ENCODE assay signal across 13 mouse cellular contexts in genomic region chr2:31086543-31086942, GRCm38 (mm10). TPM values are rescaled to one million over a fixed set of nuclear protein-coding genes. Genes with fewer than 3 reads are reported as not detected.
DNase-seq lines count a peak whose midpoint lies in the region; ATAC-seq and TF ChIP-seq lines count a peak whose summit lies in the region.
"Had no signal": no experiment of that assay in that cellular context is flagged by ENCODE, and none has a peak within 500 bp of the region (broad histone marks: within the 10 kb centered on the region; RNA-seq: fewer than 3 reads in every experiment).

No protein-coding gene starts in this region.

- DNase-seq in cerebellum, postnatal 25 days = peak; percentile 58 to 63
- no peak for DNase-seq in cerebellum, adult 18-20 months
- DNase-seq in kidney, adult 2 months = peak; percentile 38
- DNase-seq in kidney, adult 8-10 months = no peak
- peak; percentile 55 for DNase-seq in kidney, postnatal 10 days
- no peak for DNase-seq in left cerebral cortex, postnatal 25 days (ENCODE audit: low spot score in 2 of 2)
- DNase-seq: forebrain, postnatal 0 days; layer of hippocampus, adult 9-11 months; lung, postnatal 4 days; thymus, postnatal 36 days had no signal

- H3K27me3 ChIP-seq in kidney, adult 2 months (replicated peaks; ENCODE audit: control insufficient read depth, insufficient read depth, low read length) = no peaks in the 10 kb centered on the region
- no peaks in the 10 kb centered on the region for H3K27me3 ChIP-seq in E14TG2a.4 (ENCODE audit: insufficient read depth, low read length)
- H3K27me3 ChIP-seq: embryonic facial prominence, embryonic 15.5 days had no signal

- TF ChIP-seq CTCF in kidney, adult 2 months (conservative IDR thresholded peaks at IDR 0.05; ENCODE audit: insufficient read depth, insufficient read length, low read depth, low read length) = no peak
- TF ChIP-seq CTCF in E14TG2a.4 (conservative IDR thresholded peaks at IDR 0.05; ENCODE audit: low read length) = no peak

- intact Hi-C loops in left cerebral cortex, postnatal 25 days (cut with DNase I) = no loop called here

- no peaks in the 10 kb centered on the region for H3K36me3 ChIP-seq in kidney, adult 2 months (ENCODE audit: control insufficient read depth, insufficient read depth, low read length)
- H3K36me3 ChIP-seq in E14TG2a.4 (ENCODE audit: insufficient read depth, low read length) = peaks cover 65% of the 10 kb centered on the region

- no peak for TF ChIP-seq POLR2A in kidney, adult 2 months (IDR thresholded peaks at IDR 0.05; ENCODE audit: low read depth, low read length)

- peak overlapping the region; percentile 62 for H3K27ac ChIP-seq in kidney, adult 2 months (ENCODE audit: insufficient read depth, low read depth, low read length)

- H3K4me1 ChIP-seq in kidney, adult 2 months (ENCODE audit: control insufficient read depth, insufficient read depth, low read length) = peaks cover 10% of the 10 kb centered on the region; the same call in 1 of the 2 replicates
- H3K4me1 ChIP-seq in E14TG2a.4 (replicated peaks; ENCODE audit: low read depth, low read length) = peaks cover 97% of the 10 kb centered on the region

- no peak overlapping the region for H3K4me3 ChIP-seq in kidney, adult 2 months (ENCODE audit: insufficient read depth, low read depth, low read length)
- H3K4me3 ChIP-seq in E14TG2a.4 (replicated peaks; ENCODE audit: low read length) = peak overlapping the region; percentile 53
- H3K4me3 ChIP-seq: embryonic facial prominence, embryonic 15.5 days had no signal

- no peaks in the 10 kb centered on the region for H3K9me3 ChIP-seq in E14TG2a.4 (ENCODE audit: low read length)

- no peak for ATAC-seq in activated CD4-positive, CD25-positive, alpha-beta regulatory T cell, adult 4 months
- ATAC-seq: forebrain, postnatal 0 days had no signal

RNA-seq across cellular contexts. Expression of gene Fnbp1, which starts 55.3 kb away (rescaled TPM):
- 21.1 and 23.9 TPM in 2 replicates for polyA plus RNA-seq in kidney, adult 2 months (2012; rRNA removed)
- 100 to 1,000 TPM in 1 of 2 experiments, 10 to 100 TPM in 1; 99.6 to 101 TPM for polyA plus RNA-seq in activated CD4-positive, CD25-positive, alpha-beta regulatory T cell, adult 4 months (2017; shearing (Covaris generic))
- total RNA-seq in left cerebral cortex, postnatal 25 days (2021) = 10 to 100 TPM; 84.0 to 87.3 TPM

Comparison
In these comparisons a context has a peak if more than half of its experiments do, and no peak if none do; other contexts are left out.
1. DNase-seq: peak in cerebellum, postnatal 25 days (2 of 2), kidney, adult 2 months (single experiment) and kidney, postnatal 10 days (single experiment); none in cerebellum, adult 18-20 months (0 of 2), kidney, adult 8-10 months (0 of 2) and left cerebral cortex, postnatal 25 days (0 of 2).